Mouse (Mus musculus): Measurements from ENCODE around the gene Gm4847. TPM values are rescaled to one million over a fixed set of nuclear protein-coding genes. Genes with fewer than 3 reads are reported as not detected.

Gm4847 gene
- not detected for total RNA-seq (2021)

DNA sequence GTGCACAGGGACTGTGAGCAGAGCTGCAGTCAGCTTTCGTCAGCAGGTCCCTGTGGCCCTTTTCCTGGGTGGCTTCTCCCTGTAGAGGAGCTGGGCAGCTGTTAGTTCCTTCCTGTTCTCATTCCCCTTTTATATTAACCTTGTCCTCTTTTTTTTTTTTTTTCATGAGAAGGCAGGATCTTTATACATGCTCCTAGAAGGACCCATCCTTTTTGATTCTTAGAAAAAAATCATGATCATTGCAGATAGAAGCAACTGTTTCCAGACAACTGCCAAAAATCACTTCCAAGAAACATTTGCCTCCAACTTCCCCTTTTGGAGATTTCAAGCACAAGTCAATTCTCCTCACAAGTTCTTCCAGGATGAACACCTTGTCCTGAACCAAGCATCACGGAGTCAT, at the start of gene Gm4847:
Gene Gm4847 (minus strand): TSS at position 101 of the 400 bp plus-strand sequence.
- no peak for DNase-seq (ENCODE audit: low spot score)
- intact Hi-C loops (cut with DNase I), result no loop called here

GRCm38 (mm10) chr1:166681745-166682144, 34.3 kb upstream of the Gm4847 start, which contains the start of gene Fmo9:
Gene Fmo9 (minus strand): TSS chr1:166681845.
- DNase-seq (ENCODE audit: low spot score), result no peak
- intact Hi-C loops (cut with DNase I), result no loop called here

- DNase-seq (ENCODE audit: low spot score), result no peak
- intact Hi-C loops (cut with DNase I), result no loop called here
Observed at GRCm38 (mm10) chr1:166669264-166669663, 21.8 kb upstream of the Gm4847 start.

GRCm38 (mm10) chr1:166660800-166661199, 13.3 kb upstream of the Gm4847 start:
- intact Hi-C loops (cut with DNase I), result no loop called here
- no peak for DNase-seq (ENCODE audit: low spot score)

Small RNA genes lying within 50 kb of the gene (microRNA-seq; reads per million reads assigned to microRNA genes)
- gene Gm22992, result not detected

Other genes with a start within 250 kb of the Gm4847 start
- gene Pogk, start 237.8 kb downstream of the Gm4847 start, total RNA-seq (2021), result 10 to 100 TPM; 11.1 to 11.9 TPM
- gene Gm4846, start 150.1 kb downstream of the Gm4847 start, total RNA-seq (2021), result not detected
- gene Fmo9, start 34.2 kb upstream of the Gm4847 start, total RNA-seq (2021), result not detected

Data from heart, postnatal 25 days (tissue).